Mouse (Mus musculus): ENCODE measurements at regions not wholly inside any gene's neighbourhood (a gene's known extent, or its start where the extent isn't known, plus 50 kb on each side); places are given as distances from the start of the nearest gene placed in this dataset.

GRCm38 (mm10) chr11:91387172-91387571, 190.2 kb downstream of the Kif2b start:
- Histone ChIP-seq H3K27ac (no peak overlapping the region), H3K27me3 (ENCODE audit: insufficient read depth, low read length) (no peaks in the 10 kb centered on the region), H3K4me3 (ENCODE audit: low read length) (no peak overlapping the region), H3K4me2 (ENCODE audit: low read depth, low read length) (no peak overlapping the region), H3K4me1 (ENCODE audit: insufficient read depth, low read length) (no peaks in the 10 kb centered on the region), H3K9ac (replicated peaks; ENCODE audit: low read length) (no peak overlapping the region), H3K9me3 (ENCODE audit: low read length) (no peaks in the 10 kb centered on the region), H3K36me3 (ENCODE audit: insufficient read depth, low read length) (no peaks in the 10 kb centered on the region)
- WGBS, result 49% methylated on average over 3 of the region's 3 CpGs
- ATAC-seq, result no peak
- DNase-seq (ENCODE audit: low spot score), result no peak
- peak; percentile 19 for TF ChIP-seq CTCF (IDR thresholded peaks at IDR 0.05; ENCODE audit: low read depth)

DNA sequence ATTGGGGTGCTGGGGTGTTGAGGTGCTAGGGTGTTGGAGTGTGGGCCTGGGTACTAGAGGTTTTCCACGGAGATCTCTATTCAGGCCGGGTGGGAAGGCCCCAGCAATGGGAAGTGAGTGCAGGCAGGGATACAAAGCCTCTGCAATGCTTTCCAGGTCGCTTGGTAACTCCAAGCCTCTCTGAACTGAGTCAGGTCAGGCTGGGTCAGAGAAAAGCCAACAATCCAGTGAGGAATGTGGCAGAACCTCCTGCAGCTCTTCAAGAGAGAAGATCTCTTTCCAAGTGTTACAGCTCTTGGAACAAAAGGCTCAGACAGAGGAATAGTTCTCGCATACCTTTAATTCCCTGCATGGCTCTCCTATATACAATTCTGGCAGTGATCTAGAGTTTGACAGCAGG, 220.3 kb downstream of the Kif2b start:
- H3K27ac ChIP-seq, result no peak overlapping the region
- H3K4me1 ChIP-seq (ENCODE audit: insufficient read depth, low read length), result no peaks in the 10 kb centered on the region
- WGBS, result 16% methylated on average over 4 of the region's 4 CpGs
- H3K4me3 ChIP-seq (ENCODE audit: low read length), result no peak overlapping the region
- no peaks in the 10 kb centered on the region for H3K9me3 ChIP-seq (ENCODE audit: low read length)
- H3K27me3 ChIP-seq (ENCODE audit: insufficient read depth, low read length), result no peaks in the 10 kb centered on the region
- ATAC-seq (no peak), DNase-seq (ENCODE audit: low spot score) (no peak)
- H3K4me2 ChIP-seq (ENCODE audit: low read depth, low read length), result no peak overlapping the region
- TF ChIP-seq CTCF (IDR thresholded peaks at IDR 0.05; ENCODE audit: low read depth), result no peak
- no peak overlapping the region for H3K9ac ChIP-seq (replicated peaks; ENCODE audit: low read length)
- H3K36me3 ChIP-seq (ENCODE audit: insufficient read depth, low read length), result no peaks in the 10 kb centered on the region

DNA sequence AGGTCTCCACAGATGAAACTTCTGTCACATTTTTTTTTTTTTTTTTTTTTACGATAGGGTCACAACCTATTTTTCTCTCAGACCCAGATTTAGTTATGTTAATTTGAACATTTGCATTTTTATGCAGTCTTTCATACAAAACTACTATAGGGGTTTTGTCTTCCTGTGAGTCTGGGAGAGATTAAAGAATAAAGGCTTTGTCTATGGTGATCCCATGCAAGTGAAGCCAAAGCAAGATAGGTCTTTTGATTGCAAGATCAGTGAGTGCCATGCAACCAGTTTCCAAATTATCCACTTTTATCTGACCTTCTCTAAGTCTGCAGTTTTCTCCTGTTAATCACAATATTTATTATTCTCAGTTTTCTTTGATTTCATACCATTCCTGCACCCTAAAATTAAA, 234.7 kb downstream of the Kif2b start:
- no peak overlapping the region for H3K9ac ChIP-seq (replicated peaks; ENCODE audit: low read length)
- H3K27me3 ChIP-seq (ENCODE audit: insufficient read depth, low read length), result no peaks in the 10 kb centered on the region
- no peak overlapping the region for H3K27ac ChIP-seq
- no peaks in the 10 kb centered on the region for H3K4me1 ChIP-seq (ENCODE audit: insufficient read depth, low read length)
- H3K36me3 ChIP-seq (ENCODE audit: insufficient read depth, low read length), result no peaks in the 10 kb centered on the region
- DNase-seq (ENCODE audit: low spot score), result no peak
- H3K9me3 ChIP-seq (ENCODE audit: low read length), result no peaks in the 10 kb centered on the region
- TF ChIP-seq CTCF (IDR thresholded peaks at IDR 0.05; ENCODE audit: low read depth), result no peak
- ATAC-seq, result no peak
- H3K4me2 ChIP-seq (ENCODE audit: low read depth, low read length), result no peak overlapping the region
- no peak overlapping the region for H3K4me3 ChIP-seq (ENCODE audit: low read length)
- 22% methylated on average over 1 of the region's 1 CpGs for WGBS

GRCm38 (mm10) chr11:91333056-91333455, 244.3 kb downstream of the Kif2b start:
- H3K27me3 ChIP-seq (ENCODE audit: insufficient read depth, low read length), result no peaks in the 10 kb centered on the region
- no peak overlapping the region for H3K4me2 ChIP-seq (ENCODE audit: low read depth, low read length)
- no peaks in the 10 kb centered on the region for H3K4me1 ChIP-seq (ENCODE audit: insufficient read depth, low read length)
- ATAC-seq (no peak), DNase-seq (ENCODE audit: low spot score) (no peak)
- H3K9me3 ChIP-seq (ENCODE audit: low read length), result no peaks in the 10 kb centered on the region
- H3K27ac ChIP-seq, result no peak overlapping the region
- no peak overlapping the region for H3K4me3 ChIP-seq (ENCODE audit: low read length)
- H3K36me3 ChIP-seq (ENCODE audit: insufficient read depth, low read length), result no peaks in the 10 kb centered on the region
- H3K9ac ChIP-seq (replicated peaks; ENCODE audit: low read length), result no peak overlapping the region
- TF ChIP-seq CTCF (IDR thresholded peaks at IDR 0.05; ENCODE audit: low read depth), result no peak
- WGBS, result 62% methylated on average over 3 of the region's 3 CpGs

GRCm38 (mm10) chr11:91327543-91327942, 249.8 kb downstream of the Kif2b start:
- Histone ChIP-seq H3K4me2 (ENCODE audit: low read depth, low read length) (no peak overlapping the region), H3K9ac (replicated peaks; ENCODE audit: low read length) (no peak overlapping the region), H3K36me3 (ENCODE audit: insufficient read depth, low read length) (no peaks in the 10 kb centered on the region), H3K4me1 (ENCODE audit: insufficient read depth, low read length) (no peaks in the 10 kb centered on the region), H3K9me3 (ENCODE audit: low read length) (no peaks in the 10 kb centered on the region), H3K27me3 (ENCODE audit: insufficient read depth, low read length) (no peaks in the 10 kb centered on the region), H3K27ac (no peak overlapping the region), H3K4me3 (ENCODE audit: low read length) (no peak overlapping the region)
- ATAC-seq (no peak), DNase-seq (ENCODE audit: low spot score) (no peak)
- TF ChIP-seq CTCF (IDR thresholded peaks at IDR 0.05; ENCODE audit: low read depth), result no peak
- 86% methylated on average over 8 of the region's 8 CpGs for WGBS

GRCm38 (mm10) chr11:91310212-91310742, 267.1 kb downstream of the Kif2b start:
- ATAC-seq, result no peak

GRCm38 (mm10) chr11:91289194-91290123, 287.9 kb downstream of the Kif2b start:
- WGBS, result 40% methylated on average over 10 of the region's 10 CpGs

More at GRCm38 (mm10) chr11:91310212-91310742, 267.1 kb downstream of the Kif2b start:
- H3K27me3 ChIP-seq (ENCODE audit: insufficient read depth, low read length), result no peaks in the 10 kb centered on the region
- no peak for DNase-seq (ENCODE audit: low spot score)
- no peak overlapping the region for H3K4me2 ChIP-seq (ENCODE audit: low read depth, low read length)
- no peak overlapping the region for H3K27ac ChIP-seq
- no peaks in the 10 kb centered on the region for H3K36me3 ChIP-seq (ENCODE audit: insufficient read depth, low read length)
- H3K9me3 ChIP-seq (ENCODE audit: low read length), result no peaks in the 10 kb centered on the region
- 37% methylated on average over 3 of the region's 3 CpGs for WGBS
- no peak overlapping the region for H3K4me3 ChIP-seq (ENCODE audit: low read length)
- no peaks in the 10 kb centered on the region for H3K4me1 ChIP-seq (ENCODE audit: insufficient read depth, low read length)
- TF ChIP-seq CTCF (IDR thresholded peaks at IDR 0.05; ENCODE audit: low read depth), result no peak
- H3K9ac ChIP-seq (replicated peaks; ENCODE audit: low read length), result no peak overlapping the region

More at GRCm38 (mm10) chr11:91289194-91290123, 287.9 kb downstream of the Kif2b start:
- Histone ChIP-seq H3K4me2 (ENCODE audit: low read depth, low read length) (no peak overlapping the region), H3K4me1 (ENCODE audit: insufficient read depth, low read length) (no peaks in the 10 kb centered on the region), H3K27me3 (ENCODE audit: insufficient read depth, low read length) (no peaks in the 10 kb centered on the region), H3K4me3 (ENCODE audit: low read length) (no peak overlapping the region), H3K9ac (replicated peaks; ENCODE audit: low read length) (no peak overlapping the region), H3K36me3 (ENCODE audit: insufficient read depth, low read length) (no peaks in the 10 kb centered on the region), H3K27ac (no peak overlapping the region), H3K9me3 (ENCODE audit: low read length) (no peaks in the 10 kb centered on the region)
- DNase-seq (ENCODE audit: low spot score) (peak; percentile 75), ATAC-seq (no peak)
- TF ChIP-seq CTCF (IDR thresholded peaks at IDR 0.05; ENCODE audit: low read depth), result peak; percentile 82

All from hindbrain, postnatal 0 days (tissue).